Mouse (Mus musculus): ENCODE data around the gene Abcb4. TPM values are rescaled to one million over a fixed set of nuclear protein-coding genes. Genes with fewer than 3 reads are reported as not detected.
A peak's percentile ranks its signal among the peaks of the same experiment; 100 is the strongest.
"Not testable (repeated sequence)": the region's sequence is repeated elsewhere in the genome, so short reads cannot be mapped to it uniquely, and the experiment has no call there.

Gene Abcb4
- total RNA-seq, 2 experiments from 2014 or later: 4.1 to 4.8 TPM

- intact Hi-C loops (cut with DNase I): loop anchor here (2.0 to 10.0 kb wide), 6 partner anchors 54 to 941 kb away; partner anchors contain the start of genes Dbf4, Dmtf1, Slc25a40 and Tmem243
- DNase-seq: peak; percentile 14 to 47
Measured at GRCm38 (mm10) chr5:8995966-8996685, 102.6 kb downstream of the Abcb4 start.

DNA sequence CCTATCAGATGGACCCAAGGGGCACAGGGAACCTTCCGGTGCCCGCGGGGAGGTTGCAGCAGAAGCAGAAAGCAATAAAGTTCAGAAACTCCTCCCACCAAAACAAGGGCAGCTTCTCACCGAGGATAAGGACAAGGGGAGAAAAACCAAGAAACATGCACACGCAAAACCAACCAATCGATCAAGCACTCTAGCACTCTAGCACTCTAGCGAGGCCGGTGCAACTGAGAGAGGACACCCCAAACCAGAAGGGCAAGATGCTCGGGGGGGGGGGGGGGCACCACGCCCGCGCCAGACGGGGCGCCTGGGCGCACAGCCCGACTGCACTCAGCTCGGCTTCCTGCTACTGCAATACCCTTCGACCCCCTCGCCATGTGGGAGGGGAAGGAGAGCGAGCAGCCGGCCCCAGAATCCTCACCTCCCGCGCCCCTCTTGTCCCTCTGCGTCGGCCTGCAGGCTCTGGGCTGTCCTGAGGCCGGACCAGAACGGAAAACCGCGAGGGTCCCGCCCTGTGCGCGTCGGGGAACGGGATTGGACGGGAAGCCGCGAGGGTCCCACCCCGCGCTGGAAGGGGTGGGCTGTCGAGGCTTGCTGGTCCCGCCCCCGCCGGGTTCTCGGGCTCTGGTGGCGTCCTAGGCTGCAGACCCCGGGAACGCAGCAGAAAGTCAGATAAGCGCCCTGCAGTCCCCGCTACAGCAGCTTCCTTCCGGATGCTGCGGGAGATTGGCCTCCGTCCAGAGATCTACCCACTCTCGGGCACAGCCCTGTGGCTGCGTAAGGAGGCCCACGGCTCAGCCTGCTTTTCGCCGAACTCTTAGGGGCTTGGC, 103.4 kb downstream of the Abcb4 start, which contains the start of gene Crot:
Gene Crot, minus strand, starts transcription at position 639 of the 827 bp plus-strand sequence.
- peak; percentile 95 to 97 for DNase-seq
- intact Hi-C loops (cut with DNase I): loop anchor here (2.0 to 10.0 kb wide), 6 partner anchors 55 to 942 kb away; partner anchors contain the start of genes Dbf4, Dmtf1, Slc25a40 and Tmem243

DNA sequence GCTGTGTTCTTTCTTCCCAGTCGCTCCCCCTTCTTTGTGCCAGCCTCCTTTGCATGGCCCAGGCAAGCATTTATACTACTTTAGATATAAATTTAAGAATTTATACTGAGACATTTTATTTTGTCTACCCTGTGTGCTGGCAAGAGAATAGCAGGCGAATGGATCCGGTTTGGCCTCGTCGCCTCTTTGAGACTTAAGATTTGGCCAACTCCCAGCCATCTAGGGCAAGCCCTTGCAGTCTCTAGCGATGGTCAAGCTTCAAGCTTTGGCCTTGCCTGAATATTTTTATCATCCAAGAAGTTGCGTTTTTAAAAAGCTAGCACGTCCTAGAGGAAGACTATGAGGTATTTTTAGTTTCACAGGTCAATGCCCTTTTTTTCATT, 104.0 kb downstream of the Abcb4 start:
- intact Hi-C loops (cut with DNase I): loop anchor here (2.0 to 10.0 kb wide), 6 partner anchors 55 to 943 kb away; partner anchors contain the start of genes Dbf4, Dmtf1, Slc25a40 and Tmem243
- DNase-seq: no peak

GRCm38 (mm10) chr5:8999108-8999507, 105.6 kb downstream of the Abcb4 start:
- no peak for DNase-seq
- intact Hi-C loops (cut with DNase I): loop anchor here (5.0 to 10.0 kb wide), 5 partner anchors 57 to 944 kb away; partner anchors contain the start of genes Dbf4, Slc25a40 and Tmem243

DNA sequence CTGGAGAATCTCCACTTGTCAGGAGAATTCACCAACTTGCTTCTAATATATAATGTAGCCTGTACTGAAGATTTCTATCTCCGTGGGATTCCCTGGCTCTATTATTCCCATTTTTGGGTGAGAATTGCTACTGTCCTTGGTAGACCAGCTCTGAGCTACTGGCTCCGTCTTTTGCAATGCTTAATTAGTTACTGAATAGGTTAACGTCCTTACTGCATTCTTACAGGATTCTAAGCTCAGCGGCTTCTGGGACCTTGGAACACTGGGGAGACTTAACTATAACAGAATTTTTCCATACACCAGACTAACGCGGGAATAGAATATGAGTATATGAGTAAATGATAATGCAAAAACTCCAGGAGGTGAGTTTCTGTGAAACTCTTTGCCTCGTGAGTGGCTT, 106.5 kb downstream of the Abcb4 start:
- DNase-seq; intact Hi-C loops (cut with DNase I): not testable (repeated sequence)

- intact Hi-C loops (cut with DNase I); DNase-seq: not testable (repeated sequence)
Measured at GRCm38 (mm10) chr5:9006585-9006984, 113.1 kb downstream of the Abcb4 start.

Other genes with a start within 250 kb of the Abcb4 start
- 1 to 10 TPM; 8.6 to 8.9 TPM for gene Abcb1a, start 233.6 kb upstream of the Abcb4 start, total RNA-seq (2021)
- gene Abcb1b, start 95.6 kb upstream of the Abcb4 start, total RNA-seq (2021): 1 to 10 TPM; 1.8 to 2.8 TPM
- gene Crot, start 103.6 kb downstream of the Abcb4 start, total RNA-seq (2021): 10 to 100 TPM; 22.9 to 27.0 TPM
- 1 to 10 TPM; 7.2 to 8.9 TPM for gene Tmem243, start 207.0 kb downstream of the Abcb4 start, total RNA-seq (2021)

Data from heart, postnatal 10 days (tissue).